Mouse (Mus musculus) neural tube, embryonic 14.5 days (tissue): Measurements from ENCODE around the gene 1110008P14Rik. TPM values are rescaled to one million over a fixed set of nuclear protein-coding genes. Genes with fewer than 3 reads are reported as not detected.

Experiments used
- ATAC-seq: fragments of 200-750 bp; cut with Nextera tagmentation; 2 replicates; pipeline ENCODE4 v1.8.0; 2017; ENCODE audit warnings: low read depth, mild to moderate bottlenecking, moderate TSS enrichment, moderate library complexity
- H3K27ac ChIP-seq: fragments of 300-500 bp; sonication (generic); 2 replicates; pipeline ENCODE4 v1.5.1; 2014; ENCODE audit warnings: low read depth, mild to moderate bottlenecking, control low read depth, low read length, moderate library complexity, mixed read lengths
- H3K27me3 ChIP-seq: fragments of 300-500 bp; sonication (generic); 2 replicates; pipeline ENCODE4 v1.6.1; 2014; ENCODE audit warnings: low read length; ENCODE audit not compliant: control insufficient read depth, insufficient read depth
- H3K36me3 ChIP-seq: fragments of 300-500 bp; sonication (generic); 2 replicates; pipeline ENCODE4 v1.6.1; 2014; ENCODE audit warnings: low read length, mixed read lengths; ENCODE audit not compliant: control insufficient read depth, insufficient read depth
- H3K4me1 ChIP-seq: fragments of 300-500 bp; sonication (generic); 2 replicates; pipeline ENCODE4 v1.6.1; 2014; ENCODE audit warnings: low read length; ENCODE audit not compliant: control insufficient read depth, insufficient read depth
- H3K4me2 ChIP-seq: fragments of 300-500 bp; sonication (generic); 2 replicates; pipeline ENCODE4 v1.6.1; 2014; ENCODE audit warnings: mild to moderate bottlenecking, low read depth, low read length, control low read depth
- H3K4me3 ChIP-seq: fragments of 300-500 bp; sonication (generic); 2 replicates; pipeline ENCODE4 v1.5.1; 2014; ENCODE audit warnings: low read depth, low read length, control low read depth, mixed read lengths
- H3K9ac ChIP-seq: fragments of 300-500 bp; sonication (generic); replicated peaks from 2 replicates; pipeline ENCODE4 v1.6.1; 2014; ENCODE audit warnings: low read depth, mild to moderate bottlenecking, control low read depth, low read length, mixed read lengths
- H3K9me3 ChIP-seq: fragments of 300-500 bp; sonication (generic); 2 replicates; pipeline ENCODE4 v1.6.1; 2016; ENCODE audit warnings: low read length; ENCODE audit not compliant: control insufficient read depth
- WGBS: fragments of 180-500 bp; shearing (Covaris S2); extraction: QIAGEN DNeasy Blood & Tissue Kit; methylation state at CpG from one replicate; pipeline ENCODE4 v1.1.7; 2014; 5-methylcytosine and 5-hydroxymethylcytosine counted together
- polyA plus RNA-seq: library from polyadenylated mRNA; unstranded; fragments of >200 nt; fragmentation: Nextera tagmentation; extraction: Ambion mirVana; gene quantifications from 2 replicates; pipeline ENCODE4 v1.2.1, GENCODE M21; 2014

The 1110008P14Rik gene
- polyA plus RNA-seq, 1 experiment from 2014 or later: 198 TPM

DNA sequence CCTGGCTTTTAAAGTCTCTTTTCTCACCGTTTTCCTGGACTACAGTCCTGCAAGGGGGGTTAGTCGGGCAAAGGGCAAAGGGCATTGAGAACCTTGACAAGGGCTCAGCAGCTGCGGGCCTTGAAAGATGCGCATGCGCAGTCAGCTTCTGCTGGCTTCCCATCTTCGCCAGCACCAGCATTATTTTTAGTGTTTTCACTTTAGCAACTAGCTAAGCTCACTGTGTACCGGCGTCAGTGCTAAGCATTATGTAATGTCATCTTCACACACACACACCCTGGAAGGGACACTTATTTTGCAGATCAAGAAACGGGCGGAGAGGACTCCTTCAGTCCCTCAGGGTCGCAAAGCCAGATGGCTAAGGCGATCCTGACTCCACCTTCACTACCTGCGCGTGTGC is 21.0 kb downstream of the 1110008P14Rik start:
- Histone ChIP-seq H3K36me3 (no peaks in the 10 kb centered on the region), H3K27me3 (no peaks in the 10 kb centered on the region), H3K27ac (no peak overlapping the region)

GRCm38 (mm10) chr2:32358381-32358780 is 23.4 kb downstream of the 1110008P14Rik start:
- no peaks in the 10 kb centered on the region for H3K9me3 ChIP-seq
- no peak overlapping the region for H3K9ac ChIP-seq
- no peaks in the 10 kb centered on the region for H3K27me3 ChIP-seq
- H3K4me1 ChIP-seq: peaks cover 5% of the 10 kb centered on the region; the same call in 1 of the 2 replicates
- no peak overlapping the region for H3K4me3 ChIP-seq
- WGBS: 68% methylated on average over 10 of the region's 10 CpGs
- no peaks in the 10 kb centered on the region for H3K36me3 ChIP-seq
- H3K27ac ChIP-seq: no peak overlapping the region
- ATAC-seq: no peak
- no peak overlapping the region for H3K4me2 ChIP-seq

More for the DNA sequence above, 21.0 kb downstream of the 1110008P14Rik start:
- H3K9me3 ChIP-seq: no peaks in the 10 kb centered on the region
- no peak; the same call in 1 of the 2 replicates for ATAC-seq
- H3K4me3 ChIP-seq: peak overlapping the region; percentile 27; the same call in 1 of the 2 replicates
- H3K9ac ChIP-seq: no peak overlapping the region
- WGBS: 6% methylated on average over 14 of the region's 14 CpGs
- peaks cover 15% of the 10 kb centered on the region for H3K4me1 ChIP-seq
- peak overlapping the region; percentile 59 for H3K4me2 ChIP-seq

DNA sequence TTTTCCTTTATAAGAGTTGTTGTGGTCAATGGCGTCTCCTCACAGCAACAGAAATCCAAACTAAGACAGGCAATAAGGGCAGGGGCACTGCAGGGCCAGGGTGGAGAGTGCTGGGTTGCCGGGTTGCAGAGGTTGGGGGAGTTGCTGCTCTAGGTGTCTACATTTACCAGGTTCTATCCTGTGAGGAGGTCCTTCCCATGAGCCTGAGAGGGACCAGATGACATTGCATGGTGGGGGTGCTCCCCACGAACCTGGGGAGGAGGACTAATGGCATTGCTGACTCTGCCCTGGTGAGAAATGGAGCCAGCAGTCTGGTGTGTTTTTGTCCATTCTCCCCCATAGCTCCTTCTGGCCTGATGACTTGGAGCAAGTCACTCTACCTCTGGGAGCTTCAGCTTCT is 24.0 kb downstream of the 1110008P14Rik start:
- WGBS: 66% methylated on average over 3 of the region's 3 CpGs

DNA sequence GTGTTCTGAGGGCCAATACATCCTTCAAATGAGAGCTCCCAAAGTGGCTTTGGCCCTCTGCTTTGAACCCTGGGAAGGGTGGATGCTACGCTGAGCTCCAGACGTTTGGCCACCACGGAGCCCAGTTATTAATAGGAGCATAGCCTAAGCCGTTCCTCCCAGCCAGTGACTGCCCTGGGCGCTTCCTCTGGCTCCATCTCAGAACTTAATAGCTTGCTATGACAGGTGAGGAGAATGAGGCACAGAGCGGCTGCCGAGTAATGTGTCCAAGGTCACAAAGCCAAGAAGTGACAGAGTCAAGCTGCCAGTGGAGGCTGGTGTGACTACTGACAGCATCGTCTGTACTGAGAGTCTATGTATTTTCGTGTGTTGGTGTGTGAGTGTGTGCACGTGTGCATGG is 25.5 kb downstream of the 1110008P14Rik start:
- Histone ChIP-seq H3K9me3 (no peaks in the 10 kb centered on the region), H3K27me3 (peaks cover 2% of the 10 kb centered on the region; the same call in 1 of the 2 replicates), H3K4me3 (no peak overlapping the region), H3K4me2 (no peak overlapping the region), H3K4me1 (peaks cover 4% of the 10 kb centered on the region; the same call in 1 of the 2 replicates), H3K9ac (no peak overlapping the region), H3K36me3 (no peaks in the 10 kb centered on the region), H3K27ac (no peak overlapping the region)
- 84% methylated on average over 10 of the region's 10 CpGs for WGBS
- ATAC-seq: no peak

More for the DNA sequence above, 24.0 kb downstream of the 1110008P14Rik start:
- no peak overlapping the region for H3K4me2 ChIP-seq
- no peak overlapping the region for H3K4me3 ChIP-seq
- no peaks in the 10 kb centered on the region for H3K36me3 ChIP-seq
- H3K27ac ChIP-seq: no peak overlapping the region
- H3K4me1 ChIP-seq: peaks cover 5% of the 10 kb centered on the region; the same call in 1 of the 2 replicates
- no peak overlapping the region for H3K9ac ChIP-seq
- no peak for ATAC-seq
- no peaks in the 10 kb centered on the region for H3K9me3 ChIP-seq
- no peaks in the 10 kb centered on the region; the same call in 1 of the 2 replicates for H3K27me3 ChIP-seq

- H3K4me2 ChIP-seq: no peak overlapping the region
- H3K36me3 ChIP-seq: no peaks in the 10 kb centered on the region
- no peak overlapping the region for H3K4me3 ChIP-seq
- H3K4me1 ChIP-seq: peaks cover 13% of the 10 kb centered on the region
- no peak overlapping the region for H3K9ac ChIP-seq
- H3K27me3 ChIP-seq: peaks cover 2% of the 10 kb centered on the region; the same call in 1 of the 2 replicates
- no peak overlapping the region for H3K27ac ChIP-seq
- 96% methylated on average over 3 of the region's 3 CpGs for WGBS
- H3K9me3 ChIP-seq: no peaks in the 10 kb centered on the region
- ATAC-seq: no peak
Measured at GRCm38 (mm10) chr2:32354336-32354895, 27.3 kb downstream of the 1110008P14Rik start.

DNA sequence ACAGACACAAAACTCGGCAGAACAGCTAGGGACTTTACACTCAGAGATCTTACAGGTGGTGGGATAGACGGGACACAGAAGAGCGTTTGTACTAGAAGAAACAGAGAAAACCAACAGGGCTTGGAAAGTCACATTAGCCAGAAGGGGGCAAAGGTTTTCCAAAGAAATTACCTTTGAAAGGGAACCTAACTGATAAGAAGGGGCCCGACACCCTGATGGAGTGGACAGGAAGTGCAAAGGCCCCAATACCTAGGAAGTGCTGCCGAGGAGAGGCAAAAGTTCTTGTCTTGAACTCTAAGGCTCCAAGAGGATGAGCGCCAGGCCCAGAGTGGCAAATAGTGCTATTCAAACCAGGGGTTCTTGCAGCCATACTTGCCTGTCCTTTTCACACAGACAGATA is 27.9 kb downstream of the 1110008P14Rik start:
- Histone ChIP-seq H3K36me3 (no peaks in the 10 kb centered on the region), H3K4me2 (no peak overlapping the region; the same call in 1 of the 2 replicates), H3K27ac (no peak overlapping the region), H3K9me3 (no peaks in the 10 kb centered on the region), H3K4me3 (no peak overlapping the region), H3K27me3 (peaks cover 2% of the 10 kb centered on the region; the same call in 1 of the 2 replicates), H3K4me1 (peaks cover 13% of the 10 kb centered on the region), H3K9ac (no peak overlapping the region)
- ATAC-seq: no peak
- WGBS: 76% methylated on average over 6 of the region's 6 CpGs

DNA sequence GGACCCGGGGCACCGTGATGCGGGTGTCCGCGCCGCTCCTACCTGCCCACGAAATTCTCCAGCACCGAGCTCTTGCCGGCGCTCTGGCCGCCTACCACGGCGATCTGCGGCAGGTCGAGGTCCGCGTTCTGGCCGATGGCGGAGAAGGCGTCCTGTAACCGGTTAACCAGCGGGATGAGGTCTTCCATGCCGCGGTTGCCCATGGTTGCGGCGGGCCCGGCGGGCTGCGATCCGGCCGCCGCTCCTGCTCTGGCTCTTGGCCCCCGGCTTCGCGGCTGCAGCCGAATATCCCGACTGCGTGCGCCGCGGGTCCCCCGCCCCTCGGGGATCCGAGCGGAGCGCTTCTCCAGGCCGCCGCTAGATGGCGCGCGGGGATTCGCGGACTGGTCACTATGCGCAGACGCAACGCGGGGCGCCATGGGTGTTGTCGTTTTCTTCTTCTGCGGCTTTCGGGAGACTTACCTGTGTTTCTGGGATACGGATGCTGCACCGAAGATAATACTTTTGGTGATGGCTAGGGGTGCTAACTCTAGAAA is 28.7 kb downstream of the 1110008P14Rik start, which contains the start of gene Dnm1:
Dnm1 (minus strand) TSS at position 332 of the 536 bp plus-strand sequence.
- Histone ChIP-seq H3K36me3 (no peaks in the 10 kb centered on the region), H3K4me2 (peak within 1 kb of the TSS; percentile 66), H3K9me3 (no peaks in the 10 kb centered on the region), H3K27ac (peak within 1 kb of the TSS; percentile 94), H3K27me3 (peaks cover 2% of the 10 kb centered on the region; the same call in 1 of the 2 replicates), H3K4me3 (peak within 1 kb of the TSS; percentile 76), H3K4me1 (peaks cover 13% of the 10 kb centered on the region), H3K9ac (peak within 1 kb of the TSS; percentile 94)
- WGBS: under 1% methylated on average over 63 of the region's 63 CpGs
- peak; percentile 72 for ATAC-seq

GRCm38 (mm10) chr2:32352151-32353006 is 29.4 kb downstream of the 1110008P14Rik start, which contains the start of gene Ciz1:
Gene Ciz1 (plus strand): TSS chr2:32352327.
- under 1% methylated on average over 31 of the region's 52 CpGs for WGBS
- no peaks in the 10 kb centered on the region for H3K9me3 ChIP-seq
- H3K9ac ChIP-seq: peak within 1 kb of the TSS; percentile 94
- peaks cover 2% of the 10 kb centered on the region; the same call in 1 of the 2 replicates for H3K27me3 ChIP-seq
- peak within 1 kb of the TSS; percentile 76 for H3K4me3 ChIP-seq
- peak within 1 kb of the TSS; percentile 66 for H3K4me2 ChIP-seq
- H3K36me3 ChIP-seq: no peaks in the 10 kb centered on the region
- peak; percentile 67 for ATAC-seq
- peak within 1 kb of the TSS; percentile 94 for H3K27ac ChIP-seq
- peaks cover 13% of the 10 kb centered on the region for H3K4me1 ChIP-seq
